Mouse (Mus musculus) adrenal gland, postnatal 10 days (tissue): ENCODE measurements at regions not wholly inside any gene's neighbourhood (a gene's known extent, or its start where the extent isn't known, plus 50 kb on each side); places are given as distances from the start of the nearest gene placed in this dataset.

Experiments
- DNase-seq: peaks from one replicate; pipeline ENCODE4 v3.0.0; 2021; ENCODE audit warnings: mixed read lengths

GRCm38 (mm10) chr8:113183186-113183585, 452.2 kb upstream of the Mon1b start:
- no peak for DNase-seq

- no peak for DNase-seq
Measured at GRCm38 (mm10) chr8:113190537-113190936, 444.9 kb upstream of the Mon1b start.

GRCm38 (mm10) chr8:113191537-113191936, 443.9 kb upstream of the Mon1b start:
- DNase-seq = no peak
